Mouse (Mus musculus) natural killer cell, adult 2 months (primary cell): ENCODE data around the gene Rcvrn.

Experiments
- DNase-seq, 2 experiments: peaks; one replicate each; pipeline ENCODE4 v3.0.0; 2022; ENCODE audit warnings: low spot score in 2 of 2

Gene Rcvrn

GRCm38 (mm10) chr11:67668460-67669007 lies 26.6 kb upstream of the Rcvrn start:
- no peak for DNase-seq

DNA sequence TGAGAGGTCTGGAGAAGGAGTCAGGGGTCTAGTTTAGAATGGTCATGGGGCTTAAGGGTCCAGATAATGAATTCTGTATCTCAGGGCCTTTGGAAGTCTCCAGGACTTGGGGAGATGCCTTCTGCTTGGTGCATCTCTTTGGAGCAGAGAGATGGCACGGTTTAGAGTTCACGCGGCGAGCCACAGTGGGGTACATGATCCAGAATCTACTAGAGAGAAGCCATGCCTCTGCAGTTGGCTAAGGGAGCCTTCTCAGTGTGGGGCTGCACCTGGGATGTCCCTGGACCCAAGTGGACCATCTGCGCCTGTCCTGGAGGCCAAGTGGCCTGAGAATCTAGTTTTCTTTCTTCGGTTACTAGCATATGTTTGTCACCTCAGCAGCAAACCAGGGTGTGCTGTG lies 25.1 kb upstream of the Rcvrn start:
- DNase-seq: no peak

GRCm38 (mm10) chr11:67672140-67672539 lies 23.0 kb upstream of the Rcvrn start:
- DNase-seq: no peak

GRCm38 (mm10) chr11:67675562-67676540 lies 19.3 kb upstream of the Rcvrn start:
- DNase-seq: peak; percentile 33 to 46

GRCm38 (mm10) chr11:67679300-67679699 lies 15.8 kb upstream of the Rcvrn start:
- DNase-seq: no peak

DNA sequence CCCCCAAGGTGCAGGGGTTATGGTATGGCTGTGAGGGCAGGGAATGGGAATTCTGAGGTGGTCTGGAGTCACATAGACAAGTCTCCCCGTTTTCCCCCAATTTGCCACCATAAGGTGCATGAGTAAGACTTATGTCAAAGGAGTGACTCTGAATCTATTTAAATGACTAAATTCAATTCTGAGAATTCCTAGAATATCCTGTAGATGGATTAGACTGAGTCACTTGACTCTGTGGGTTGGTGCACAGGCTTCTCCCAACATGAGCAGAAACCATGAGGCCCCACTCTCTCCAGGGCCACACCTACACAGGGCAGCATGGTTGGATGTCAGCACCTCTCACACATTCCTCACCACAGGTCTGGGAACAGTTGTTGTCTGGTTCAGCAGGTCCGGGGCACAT lies 15.2 kb upstream of the Rcvrn start:
- DNase-seq: no peak

GRCm38 (mm10) chr11:67681871-67682270 lies 13.3 kb upstream of the Rcvrn start:
- no peak for DNase-seq

DNA sequence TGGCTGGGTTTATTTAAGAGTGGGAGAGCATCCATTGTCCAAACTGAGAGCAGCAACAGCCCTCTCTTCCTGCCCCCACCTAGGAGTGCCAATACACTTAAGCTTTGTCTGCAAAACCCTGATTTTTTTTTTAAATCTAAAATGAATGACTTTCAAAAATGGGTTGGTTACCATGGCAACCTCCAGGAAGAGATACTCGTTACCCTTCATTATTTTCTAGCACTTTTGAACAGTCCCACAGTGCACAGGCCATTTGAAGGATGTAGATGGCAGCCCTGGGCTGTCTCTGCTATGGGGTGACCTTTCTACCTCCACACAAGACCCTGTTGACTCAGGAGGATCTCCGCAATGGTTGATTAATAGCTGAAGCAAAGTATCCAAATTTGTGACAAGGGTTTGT lies 9.0 kb upstream of the Rcvrn start:
- no peak for DNase-seq

GRCm38 (mm10) chr11:67712976-67713375 lies 17.9 kb downstream of the Rcvrn start:
- no peak for DNase-seq

DNA sequence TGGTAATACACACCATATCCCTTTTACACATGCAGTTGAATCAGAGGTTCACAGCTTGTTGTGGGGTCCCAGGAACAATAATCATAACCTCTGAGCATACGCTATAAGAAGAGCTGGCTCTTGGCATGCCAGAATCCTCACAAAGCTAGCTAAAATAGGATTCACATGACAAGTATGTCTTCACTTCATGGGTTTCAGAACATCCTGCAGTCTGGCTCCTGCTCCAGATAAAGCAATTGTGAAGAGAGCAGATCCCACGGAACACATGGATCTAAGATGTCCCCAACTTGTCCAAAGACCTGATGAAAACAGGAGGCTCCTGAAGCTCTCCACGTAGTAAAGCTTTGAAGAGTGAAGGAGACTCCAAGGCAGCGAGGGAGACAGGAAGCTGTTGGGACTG lies 20.3 kb downstream of the Rcvrn start:
- no peak for DNase-seq

DNA sequence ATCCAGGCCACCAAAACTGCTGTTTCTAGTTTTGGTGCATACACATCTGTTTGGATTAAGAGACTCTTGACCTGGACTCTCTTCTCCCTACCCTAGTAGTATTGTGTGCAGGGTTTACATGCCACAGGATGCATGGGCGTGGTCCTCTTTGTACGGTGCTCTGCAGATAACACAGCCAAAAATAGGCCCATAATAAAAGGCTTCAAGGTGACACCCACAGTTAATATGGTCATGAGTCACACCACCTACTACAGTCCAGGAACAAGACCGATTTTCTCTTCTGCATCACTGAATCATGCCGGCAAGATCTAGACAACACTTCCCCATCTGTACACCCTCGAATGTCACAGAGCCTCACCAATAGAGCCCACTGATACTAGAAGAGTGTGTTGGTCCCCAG lies 26.4 kb downstream of the Rcvrn start:
- no peak for DNase-seq

DNA sequence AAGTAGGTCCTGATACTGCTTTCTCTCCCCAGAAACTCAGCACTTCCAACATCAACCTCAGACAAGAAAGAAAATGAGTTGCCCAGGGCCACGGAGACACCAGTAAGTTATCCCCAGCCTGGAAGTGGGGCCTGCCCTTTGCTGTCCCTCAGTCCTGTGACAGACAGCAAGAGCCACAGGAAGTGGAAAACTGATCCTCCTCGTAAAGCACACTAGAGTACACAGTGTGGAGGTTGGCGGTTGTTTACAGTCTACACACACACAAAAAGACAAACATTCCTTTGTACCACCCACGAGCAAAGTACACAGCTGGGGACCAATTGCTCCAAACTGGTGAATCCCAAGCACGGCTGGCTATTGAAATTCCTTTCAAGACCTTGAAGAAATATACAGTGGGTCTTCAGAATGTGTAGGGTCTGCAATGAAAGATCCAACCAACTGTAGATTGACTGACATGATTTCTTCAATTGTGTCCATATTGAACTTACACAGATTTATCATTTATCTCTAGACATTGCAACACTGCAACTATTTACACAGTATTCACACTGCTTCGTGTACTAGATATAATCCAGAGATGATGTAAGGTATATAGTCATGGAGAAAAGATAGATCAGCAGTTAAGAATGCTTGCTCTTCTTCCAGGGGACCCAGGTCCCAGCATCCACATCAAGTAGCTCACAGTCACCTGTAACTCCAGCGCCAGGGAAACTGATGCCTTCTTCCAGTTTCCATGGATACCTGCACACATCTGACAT lies 27.5 kb downstream of the Rcvrn start:
- no peak for DNase-seq

DNA sequence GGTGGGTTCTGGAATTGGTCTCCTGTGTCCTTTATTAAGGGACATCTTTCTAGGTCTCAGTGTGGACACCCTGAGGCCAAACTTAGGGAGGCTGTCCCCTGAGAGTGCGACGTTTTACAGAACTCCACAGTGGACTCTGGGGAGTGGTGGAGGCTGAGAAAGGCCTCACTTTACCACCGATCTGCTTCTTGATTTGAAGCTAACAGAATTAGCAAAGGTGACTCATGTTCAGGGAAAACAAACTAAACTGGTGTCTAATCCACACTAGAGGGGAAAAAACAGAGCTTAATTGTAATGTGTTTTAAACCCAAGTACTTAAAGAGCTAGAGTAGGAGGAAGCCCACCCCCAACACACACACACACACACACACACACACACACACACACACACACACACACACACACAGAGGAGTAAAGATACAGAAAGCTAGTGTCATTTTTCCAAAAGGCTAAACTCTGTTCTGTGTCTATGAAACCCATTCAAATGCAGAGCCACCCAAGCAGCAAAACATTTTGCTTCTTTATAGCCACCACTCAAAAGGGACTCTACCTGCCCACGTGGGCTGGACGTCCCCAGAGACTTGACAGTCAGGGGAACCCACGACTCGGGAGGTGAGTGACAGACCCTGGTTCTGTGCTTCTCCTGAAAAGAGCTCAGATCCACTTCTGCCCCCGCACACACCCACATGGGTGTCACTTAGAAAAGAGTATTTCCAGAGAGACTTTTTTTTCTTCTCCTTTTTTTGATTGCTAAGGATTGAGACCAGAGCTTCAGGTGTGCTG lies 28.3 kb downstream of the Rcvrn start:
- DNase-seq: no peak

DNA sequence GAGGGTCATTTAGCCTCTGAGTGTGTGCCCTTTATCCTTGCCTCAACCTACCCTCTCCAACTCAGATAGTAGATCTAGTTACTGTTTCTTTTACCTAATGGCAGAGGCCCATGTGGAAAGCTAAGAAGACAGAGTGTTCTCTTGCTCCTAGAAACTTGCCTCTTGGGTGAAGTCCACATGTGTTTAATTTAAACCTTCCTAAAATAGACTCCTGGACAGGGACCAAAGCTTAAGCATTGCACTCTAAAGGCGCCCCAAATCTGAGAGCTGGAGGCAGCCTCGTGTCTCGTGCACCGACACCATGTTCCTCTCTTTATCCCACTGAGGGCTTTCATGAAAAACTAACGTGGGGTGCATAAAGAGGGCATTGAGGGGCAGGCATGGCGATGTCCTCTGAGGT lies 32.0 kb downstream of the Rcvrn start:
- no peak for DNase-seq

GRCm38 (mm10) chr11:67728726-67729125 lies 33.6 kb downstream of the Rcvrn start:
- DNase-seq: no peak

DNA sequence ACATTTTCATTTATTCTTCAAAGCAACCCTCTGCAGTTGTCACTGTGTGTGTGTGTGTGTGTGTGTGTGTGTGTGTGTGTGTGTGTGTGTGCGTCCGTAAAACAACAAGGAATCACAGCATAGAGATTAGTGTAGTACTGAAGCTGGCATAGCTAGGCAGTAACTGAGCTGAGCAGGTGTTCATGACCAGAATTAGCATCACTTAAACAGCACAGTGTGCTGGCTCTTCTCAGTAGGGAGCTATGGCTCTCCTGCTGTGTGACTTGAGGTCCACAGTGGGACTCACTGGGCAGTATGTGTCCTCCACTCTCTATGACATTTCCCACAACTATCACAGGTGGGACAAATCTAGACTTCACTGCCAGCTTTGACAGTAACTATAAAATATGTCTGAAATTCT lies 35.9 kb downstream of the Rcvrn start:
- no peak for DNase-seq

DNA sequence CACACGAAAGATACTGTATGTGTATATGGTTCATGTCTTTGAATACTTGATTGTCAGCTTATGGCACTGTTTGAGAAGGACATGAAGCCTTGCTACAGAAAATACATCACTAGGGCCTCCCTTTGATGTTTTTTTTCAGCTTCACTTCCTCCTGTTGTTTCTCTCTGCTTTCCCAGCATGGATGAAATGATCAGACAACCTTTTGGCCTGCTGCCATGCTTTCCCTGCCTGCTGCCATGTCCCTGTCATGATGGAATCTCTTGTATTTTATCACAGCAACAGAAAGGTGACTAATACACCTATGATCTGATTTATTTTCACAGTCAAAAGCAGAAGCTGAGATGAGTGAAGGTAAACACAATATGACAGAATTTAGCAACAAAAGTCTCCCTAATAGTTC lies 38.6 kb downstream of the Rcvrn start:
- no peak for DNase-seq

DNA sequence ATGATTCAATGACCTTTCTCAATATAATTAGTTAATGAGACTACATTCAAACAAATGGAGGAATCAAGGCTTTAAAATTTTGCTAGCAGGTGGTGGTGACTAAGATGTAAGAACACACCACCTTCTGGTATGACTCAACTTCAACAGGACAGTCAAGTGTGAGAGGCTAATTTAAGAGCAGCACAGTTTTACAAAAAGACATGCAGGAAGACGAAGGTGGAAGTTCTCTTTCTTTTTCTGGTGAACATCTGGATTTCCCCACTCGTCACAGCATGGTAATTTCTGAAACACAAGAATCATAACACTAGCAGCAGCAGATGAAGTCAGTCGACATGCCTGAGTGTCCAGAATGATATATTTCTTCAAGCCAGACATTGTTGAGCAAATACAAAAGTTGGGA lies 39.5 kb downstream of the Rcvrn start:
- DNase-seq: no peak

DNA sequence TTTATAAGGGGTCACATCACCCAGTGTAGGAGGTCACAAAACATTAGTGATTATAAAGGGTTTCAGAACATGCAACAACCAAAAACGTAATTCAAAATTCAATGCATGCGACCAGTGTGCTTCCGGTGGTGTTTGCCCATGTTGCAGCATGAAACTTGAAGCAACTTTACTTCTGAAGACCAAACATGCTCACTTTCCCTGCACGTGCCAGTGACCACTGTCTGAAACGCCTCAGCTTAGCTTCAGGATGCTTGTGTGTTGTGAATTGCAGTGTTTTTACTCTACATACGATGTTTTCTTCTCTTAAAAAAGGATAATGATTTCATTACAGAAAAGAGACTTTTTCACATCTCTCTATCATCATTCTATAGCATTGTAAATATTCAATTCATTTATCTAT lies 43.2 kb downstream of the Rcvrn start:
- DNase-seq: no peak

GRCm38 (mm10) chr11:67738846-67739490 lies 43.8 kb downstream of the Rcvrn start:
- DNase-seq: no peak

DNA sequence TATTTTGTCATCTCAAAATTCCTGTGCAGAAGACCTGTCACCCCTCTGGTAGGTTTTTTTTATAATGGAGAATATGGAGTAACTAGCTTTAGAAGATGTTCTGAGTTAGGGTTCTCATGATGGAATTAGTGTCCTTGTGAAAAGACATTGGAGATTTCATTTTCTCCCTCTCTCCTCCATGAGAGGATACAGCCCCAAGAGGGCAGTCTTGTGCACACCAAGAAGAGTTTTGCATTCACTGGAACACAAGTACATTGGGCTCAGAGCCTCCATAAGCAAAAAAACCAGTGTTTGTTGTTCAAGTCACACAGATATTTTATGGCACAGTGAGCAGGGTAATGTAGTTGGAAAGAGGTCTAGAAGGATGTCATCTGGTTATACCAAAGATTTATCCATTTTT lies 46.4 kb downstream of the Rcvrn start:
- DNase-seq: no peak
